Mouse (Mus musculus): ENCODE results near the gene Gm20715.
A peak's percentile ranks its signal among the peaks of the same experiment; 100 is the strongest.
"Not testable (repeated sequence)": the region's sequence is repeated elsewhere in the genome, so short reads cannot be mapped to it uniquely, and the experiment has no call there.

Gm20715 gene

GRCm38 (mm10) chr7:6410043-6410442 is at the start of gene Gm20715:
Gene Gm20715, plus strand, starts transcription at chr7:6410277.
- no peak for DNase-seq (ENCODE audit: low read depth, low spot score)

GRCm38 (mm10) chr7:6360477-6361060 is 49.5 kb upstream of the Gm20715 start:
- no peak for DNase-seq (ENCODE audit: low read depth, low spot score)

DNA sequence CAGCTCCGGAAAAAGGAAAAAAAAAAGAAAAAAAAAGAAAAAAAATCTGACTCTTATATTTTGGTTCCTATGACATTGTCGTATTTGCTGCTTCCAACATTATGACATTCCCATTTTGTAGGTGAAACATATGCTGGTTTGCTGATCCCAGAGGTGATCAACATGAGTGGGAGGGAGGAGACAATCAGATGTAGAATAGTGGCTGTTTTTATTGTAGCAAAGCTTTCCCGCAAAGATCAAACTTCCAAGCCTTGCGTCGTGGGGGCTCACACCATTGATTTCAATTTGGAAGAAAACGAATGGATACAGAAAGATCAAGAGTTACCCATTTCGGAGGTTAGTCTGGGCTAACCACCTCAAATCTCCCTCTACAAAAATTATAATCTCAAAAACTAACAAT is 48.3 kb upstream of the Gm20715 start:
- DNase-seq (ENCODE audit: low read depth, low spot score), result no peak

- DNase-seq (ENCODE audit: low read depth, low spot score), result peak; percentile 84
Measured at GRCm38 (mm10) chr7:6362268-6363046, 47.6 kb upstream of the Gm20715 start.

DNA sequence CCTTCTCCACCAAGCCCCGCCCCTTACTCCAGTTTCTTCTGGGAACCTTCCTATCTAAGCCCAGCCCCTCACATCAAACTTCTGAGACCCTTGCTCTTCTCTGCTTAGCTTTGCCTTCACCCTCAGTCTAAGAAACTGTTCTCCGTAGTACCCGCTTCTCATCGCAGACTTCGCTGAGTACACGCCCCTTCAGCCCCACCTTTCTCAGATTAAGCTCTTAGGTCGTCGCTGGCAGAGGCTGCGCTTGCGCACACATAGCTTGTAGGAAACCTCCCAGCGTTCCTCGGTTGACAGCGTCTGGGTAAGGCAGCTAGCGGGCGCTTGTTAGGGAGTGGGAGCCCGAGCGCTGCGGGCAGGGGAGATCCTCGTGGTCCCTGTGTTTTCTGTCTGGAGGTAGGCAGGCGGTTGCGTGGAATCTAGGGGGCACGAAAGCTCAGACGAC is 47.0 kb upstream of the Gm20715 start, which contains the start of gene Zfp78:
TSS of gene Zfp78 (plus strand) at position 234 of the 442 bp plus-strand sequence.
- peak; percentile 72 for DNase-seq (ENCODE audit: low read depth, low spot score)

- no peak for DNase-seq (ENCODE audit: low read depth, low spot score)
Measured at GRCm38 (mm10) chr7:6364761-6365160, 45.3 kb upstream of the Gm20715 start.

GRCm38 (mm10) chr7:6367185-6367584 is 42.9 kb upstream of the Gm20715 start:
- DNase-seq (ENCODE audit: low read depth, low spot score), result no peak

GRCm38 (mm10) chr7:6368146-6368545 is 41.9 kb upstream of the Gm20715 start:
- not testable (repeated sequence) for DNase-seq (ENCODE audit: low read depth, low spot score)

DNA sequence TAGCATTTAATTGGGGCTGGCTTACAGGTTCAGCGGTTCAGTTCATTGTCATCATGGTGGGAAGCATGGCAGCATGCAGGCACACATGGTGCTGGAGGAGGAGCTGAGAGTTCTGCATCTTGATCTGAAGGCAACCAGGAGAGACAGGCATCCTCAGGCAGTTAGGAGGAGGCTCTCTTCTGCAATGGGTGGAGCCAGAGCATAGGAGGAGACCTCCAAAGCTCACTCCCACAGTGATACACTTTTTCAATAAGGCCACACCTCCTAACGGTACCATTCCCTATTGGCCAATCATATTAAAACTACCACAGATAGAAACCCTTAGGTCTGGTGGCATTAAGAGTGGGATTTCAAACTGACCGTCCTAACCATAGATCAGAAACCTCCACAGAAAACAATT is 40.6 kb upstream of the Gm20715 start:
- DNase-seq (ENCODE audit: low read depth, low spot score), result no peak

DNA sequence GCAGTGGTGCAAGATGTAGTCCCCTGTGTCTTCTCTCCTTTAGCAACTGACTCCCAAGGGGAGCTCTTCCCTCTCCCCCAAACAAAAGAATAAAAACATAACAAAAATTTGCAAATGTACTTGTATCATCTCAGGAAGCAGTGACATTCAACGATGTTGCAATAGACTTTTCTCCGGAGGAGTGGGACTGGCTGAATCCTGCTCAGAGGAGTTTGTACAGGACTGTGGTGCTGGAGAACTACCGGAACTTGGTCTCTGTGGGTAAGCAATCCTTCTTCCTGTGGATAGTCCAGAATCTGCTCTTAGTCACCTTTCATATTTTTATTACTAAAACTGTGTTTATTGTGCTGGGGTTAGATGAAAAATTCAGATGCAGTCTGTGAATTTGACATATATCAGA is 37.1 kb upstream of the Gm20715 start:
- no peak for DNase-seq (ENCODE audit: low read depth, low spot score)

DNA sequence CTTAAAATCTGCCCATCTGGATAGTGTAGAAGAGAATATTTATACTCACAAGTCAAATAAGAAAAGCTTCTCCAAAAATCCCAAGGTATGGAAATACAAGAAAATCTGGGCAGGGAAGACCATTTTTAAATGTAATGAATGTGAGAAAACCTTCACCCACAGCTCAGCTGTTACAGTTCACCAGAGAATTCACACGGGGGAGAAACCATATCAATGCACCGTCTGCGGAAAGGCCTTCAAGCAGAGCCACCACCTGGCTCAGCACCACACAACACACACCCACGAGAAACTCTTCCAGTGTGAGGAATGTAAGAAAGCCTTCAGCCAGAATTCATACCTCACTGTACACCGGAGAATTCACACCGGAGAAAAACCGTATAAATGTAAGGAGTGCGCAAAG is 31.6 kb upstream of the Gm20715 start:
- DNase-seq (ENCODE audit: low read depth, low spot score), result no peak

DNA sequence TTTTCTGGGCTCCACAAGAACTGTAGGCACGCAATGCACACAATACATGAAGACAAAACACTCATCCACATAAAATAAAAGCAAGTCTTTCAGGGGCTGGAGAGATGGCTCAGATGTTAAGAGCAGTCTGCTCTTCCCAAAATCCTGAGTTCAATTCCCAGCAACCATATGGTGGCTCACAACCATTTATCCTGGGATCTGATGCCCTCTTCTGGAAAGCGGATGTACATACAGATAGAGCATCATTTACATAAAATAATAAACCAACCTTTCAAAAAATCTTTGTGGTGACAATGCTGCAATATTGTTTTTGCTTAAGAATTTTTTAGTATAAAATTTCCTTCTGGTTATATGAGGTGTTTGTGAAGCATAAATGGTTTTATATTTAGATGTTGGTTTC is 28.6 kb upstream of the Gm20715 start:
- no peak for DNase-seq (ENCODE audit: low read depth, low spot score)

DNA sequence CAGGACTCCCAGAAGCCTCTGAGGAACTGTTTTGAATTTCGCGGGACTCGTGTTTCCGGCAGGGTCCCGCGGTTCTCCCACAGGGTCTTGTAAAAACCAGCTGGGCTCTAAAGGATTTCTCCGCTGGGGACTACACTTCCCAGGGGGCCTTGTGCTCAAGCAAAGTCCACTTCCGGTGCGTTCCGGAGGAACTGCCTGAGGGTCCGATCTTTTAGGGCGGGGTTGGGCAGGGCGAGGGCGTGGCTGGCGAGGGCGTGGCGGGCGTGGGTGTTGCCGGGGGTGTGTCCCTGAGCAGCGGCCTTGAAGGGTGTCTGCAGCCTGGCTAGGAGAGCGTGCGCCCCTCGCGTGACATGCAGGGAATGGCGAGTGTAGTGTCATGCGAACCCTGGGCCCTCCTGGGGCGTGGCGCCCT is 27.0 kb upstream of the Gm20715 start, which contains the start of gene Zfp28:
TSS of gene Zfp28 (plus strand) at position 252 of the 412 bp plus-strand sequence.
- peak; percentile 44 for DNase-seq (ENCODE audit: low read depth, low spot score)

DNA sequence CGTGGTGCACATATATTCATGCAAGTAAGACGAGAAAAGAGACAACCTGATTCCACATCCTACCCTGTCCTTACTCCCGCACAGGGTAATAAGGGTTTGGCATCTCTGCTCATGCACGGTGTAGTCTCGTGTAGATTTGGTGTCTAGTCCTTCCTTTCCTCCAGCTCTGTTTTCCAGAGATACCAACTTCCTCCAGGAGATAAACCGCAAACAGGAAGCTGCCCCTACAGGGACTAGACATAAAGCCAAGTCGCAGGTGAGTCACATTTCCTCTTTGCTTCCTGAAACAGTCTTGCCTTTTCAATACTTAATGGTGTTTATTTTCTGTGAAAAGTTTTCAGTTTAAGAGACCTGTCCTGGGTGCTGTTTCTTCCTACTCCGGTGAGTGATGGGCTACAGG is 26.1 kb upstream of the Gm20715 start:
- DNase-seq (ENCODE audit: low read depth, low spot score), result no peak

DNA sequence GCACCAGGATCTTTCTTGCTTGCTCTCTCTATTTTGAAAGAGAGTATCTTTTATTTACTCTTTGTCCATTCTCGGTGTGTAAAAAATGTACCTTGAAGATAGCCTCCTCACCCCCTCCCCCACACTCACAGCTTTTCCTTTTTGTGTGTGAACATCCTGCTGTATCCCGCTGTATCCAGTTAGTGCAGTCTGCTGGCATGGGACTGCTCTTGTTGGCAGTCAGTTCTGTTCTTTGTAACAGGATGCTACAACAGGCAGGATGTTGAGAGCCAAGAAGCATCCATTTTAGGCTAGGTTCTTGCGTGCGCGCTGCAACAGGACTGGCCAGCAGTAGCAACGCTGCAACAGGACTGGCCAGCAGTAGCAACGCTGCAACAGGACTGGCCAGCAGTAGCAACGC is 23.1 kb upstream of the Gm20715 start:
- no peak for DNase-seq (ENCODE audit: low read depth, low spot score)

- no peak for DNase-seq (ENCODE audit: low read depth, low spot score)
Measured at GRCm38 (mm10) chr7:6388971-6389370, 21.1 kb upstream of the Gm20715 start.

DNA sequence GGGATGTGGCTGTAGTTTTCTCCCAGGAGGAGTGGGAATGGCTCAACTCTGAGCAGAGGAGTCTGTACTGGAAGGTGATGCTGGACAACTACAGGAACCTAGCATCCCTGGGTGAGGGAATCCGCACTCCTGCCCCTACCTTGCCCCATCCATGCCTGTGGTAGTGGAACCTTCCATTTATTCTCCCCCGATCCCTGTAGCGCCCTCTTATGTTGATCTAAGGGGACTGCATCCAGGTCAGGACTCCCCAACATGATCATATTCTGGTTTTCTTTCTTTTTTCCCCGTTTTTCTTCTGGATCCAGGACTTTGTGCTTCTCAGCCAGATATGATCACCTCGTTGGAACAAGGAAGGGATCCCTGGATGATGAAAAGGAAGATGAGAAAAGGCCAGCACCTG is 20.6 kb upstream of the Gm20715 start:
- no peak for DNase-seq (ENCODE audit: low read depth, low spot score)

DNA sequence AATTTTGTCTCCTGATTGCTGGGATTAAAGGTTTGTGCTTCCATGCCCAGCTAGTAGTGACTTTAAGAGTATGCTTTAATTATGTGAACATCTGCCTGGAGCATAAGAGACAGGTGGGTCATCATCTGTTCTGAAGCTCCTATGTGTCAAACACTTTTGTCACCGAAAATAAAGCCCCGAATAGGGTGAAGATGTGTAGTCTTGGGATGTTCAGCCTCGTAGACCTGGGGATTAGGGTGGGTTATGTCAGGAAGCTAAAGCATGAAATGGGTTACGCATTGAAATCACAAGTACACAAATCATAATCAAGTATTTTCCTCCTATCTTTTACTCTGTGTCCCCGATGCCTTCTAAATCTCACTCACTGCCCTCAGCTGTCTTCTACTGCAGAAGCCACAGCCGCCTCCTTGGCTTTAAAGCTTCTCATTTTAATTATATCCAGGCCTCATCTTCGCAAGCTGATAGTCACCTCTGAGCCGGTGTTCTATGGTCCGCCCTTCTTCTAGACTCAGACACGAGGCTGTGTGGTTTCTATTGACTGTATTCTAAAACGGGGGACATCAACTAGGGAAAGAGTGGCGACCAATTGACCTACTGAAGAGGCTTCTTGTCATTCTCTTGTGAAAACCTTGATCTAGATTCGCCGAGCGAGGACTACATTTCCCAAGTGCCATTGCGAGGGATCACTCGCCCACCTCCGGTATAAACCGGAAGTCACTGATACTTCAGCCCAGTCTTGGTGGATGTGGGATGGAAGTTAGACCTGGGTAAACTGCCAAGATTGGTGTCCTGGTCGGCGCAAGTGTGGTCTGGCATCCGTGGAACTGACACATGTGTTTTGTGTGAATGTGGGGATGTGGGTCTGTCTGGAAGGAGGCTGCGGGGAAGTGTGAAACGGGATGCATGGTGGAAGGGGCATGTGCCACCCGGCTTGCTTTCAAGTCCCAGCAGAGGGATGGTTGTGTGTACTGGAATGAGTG is 11.8 kb upstream of the Gm20715 start, which contains the start of gene Smim17:
TSS of gene Smim17 (plus strand) at position 720 of the 980 bp plus-strand sequence.
- DNase-seq (ENCODE audit: low read depth, low spot score), result no peak

DNA sequence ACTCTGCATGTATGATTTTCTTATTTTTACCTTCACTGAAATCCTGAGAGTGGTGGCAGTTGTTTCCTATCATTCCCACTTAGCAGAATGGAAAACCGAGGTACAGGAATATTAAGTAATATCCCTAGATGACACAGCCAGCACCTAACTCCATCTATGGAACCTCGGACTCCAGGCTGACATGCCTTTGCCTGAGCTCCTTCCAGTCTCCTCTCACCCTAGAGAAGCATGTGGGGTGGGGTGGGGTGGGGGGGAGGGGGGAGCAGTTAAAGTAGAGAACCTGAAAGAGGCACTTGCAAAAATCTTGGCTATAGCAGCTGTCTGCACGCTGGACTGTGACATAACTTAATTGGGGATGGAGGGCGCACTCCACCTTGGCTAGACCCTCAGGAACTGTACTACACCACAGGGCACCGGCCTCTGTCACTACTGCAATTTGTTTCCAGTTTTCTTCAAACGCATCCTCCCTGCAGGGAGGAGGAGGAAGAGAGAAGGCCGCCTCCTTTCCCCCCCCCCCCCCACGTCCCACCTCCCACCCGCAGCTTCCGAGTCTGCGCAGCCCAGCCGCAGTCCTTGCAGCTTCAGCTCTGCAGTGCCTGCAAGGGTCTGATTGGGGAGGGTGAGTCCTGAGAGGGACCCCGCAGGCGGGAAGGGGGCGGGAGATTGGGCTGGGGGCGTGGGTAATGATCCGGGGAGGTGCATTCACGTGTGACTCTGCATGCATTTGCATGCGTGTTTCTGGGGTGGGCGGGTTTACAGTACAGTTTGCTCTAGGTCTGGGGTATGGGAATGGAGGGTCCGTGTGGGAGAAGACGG is 4.8 kb downstream of the Gm20715 start:
- DNase-seq (ENCODE audit: low read depth, low spot score), result no peak

GRCm38 (mm10) chr7:6415442-6415787 is 5.3 kb downstream of the Gm20715 start:
- DNase-seq (ENCODE audit: low read depth, low spot score), result no peak

DNA sequence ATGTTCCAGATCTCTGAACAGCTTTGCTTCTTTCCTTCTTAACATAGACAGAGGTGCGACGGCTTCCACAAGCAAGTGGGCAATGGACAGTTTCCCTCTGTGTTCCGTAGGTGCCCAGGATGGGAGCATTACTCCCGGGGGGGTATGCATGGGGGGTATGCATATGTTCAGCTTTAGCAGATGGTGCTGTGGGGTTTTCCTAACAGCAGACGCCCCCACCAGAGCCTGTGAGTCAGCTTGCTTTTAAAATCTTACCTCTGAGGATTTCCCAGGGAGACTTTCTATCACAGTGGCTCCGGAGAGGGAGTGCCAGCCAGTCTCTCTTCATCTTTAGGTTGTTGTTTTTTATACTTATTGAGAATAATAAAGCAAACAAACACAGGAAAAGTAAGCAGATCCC is 9.8 kb downstream of the Gm20715 start:
- DNase-seq (ENCODE audit: low read depth, low spot score), result no peak

Measured in c-Kit-negative CD71-positive TER-119-positive erythroid progenitor cells, embryonic 14.5 days (primary cell).